Mouse (Mus musculus) frontal cortex, postnatal 14 days (tissue): Measurements from ENCODE around the gene Plppr4.

Experiments used
- DNase-seq, 2 experiments: peaks; one replicate each; pipeline ENCODE4 v3.0.0; 2022; ENCODE audit warnings: low spot score in 2 of 2

The Plppr4 gene

DNA sequence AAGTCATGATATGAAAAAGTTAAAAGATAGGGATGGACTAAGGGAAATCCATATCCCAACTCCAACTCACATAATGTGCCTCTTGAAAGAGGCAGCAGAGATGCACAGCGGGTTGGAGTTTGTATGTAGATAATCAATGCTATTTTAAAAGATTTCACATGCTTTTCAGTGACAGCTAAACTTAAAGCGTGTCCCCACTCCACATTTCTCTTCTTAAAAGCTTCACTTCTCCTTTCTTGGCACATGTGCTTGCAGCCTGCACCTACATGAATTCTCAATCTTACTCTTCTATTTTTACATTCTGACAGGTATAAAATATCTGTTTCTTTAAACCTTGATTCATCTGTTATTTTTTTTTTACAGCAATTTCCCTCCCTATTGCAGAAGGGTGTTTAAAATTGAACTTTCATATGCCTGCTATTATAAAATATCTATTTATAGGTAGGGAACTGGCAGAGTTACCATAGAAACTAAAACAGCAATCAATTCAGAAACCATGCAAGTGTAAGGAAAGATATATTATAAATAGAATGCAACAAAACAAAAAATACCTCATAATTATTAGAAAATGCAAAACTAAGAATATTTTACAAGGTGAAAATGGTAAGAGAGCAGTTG is 66.3 kb downstream of the Plppr4 start:
- DNase-seq: no peak
